Mouse (Mus musculus): ENCODE results near the gene Slc30a7. TPM values are rescaled to one million over a fixed set of nuclear protein-coding genes. Genes with fewer than 3 reads are reported as not detected.
"Not testable (repeated sequence)": the region's sequence is repeated elsewhere in the genome, so short reads cannot be mapped to it uniquely, and the experiment has no call there.

Slc30a7 gene
- polyA plus RNA-seq, 1 experiment from 2014 or later: 35.6 TPM

- no peak overlapping the region for H3K4me3 ChIP-seq (replicated peaks)
- H3K4me1 ChIP-seq (replicated peaks): no peaks in the 10 kb centered on the region
- H3K9ac ChIP-seq: no peak overlapping the region
- H3K36me3 ChIP-seq: 0 out of 2 replicates have a peak, but pooled peaks cover 2% of the 10 kb centered on the region
- 63% methylated on average over 4 of the region's 4 CpGs for WGBS
- no peak overlapping the region for H3K27ac ChIP-seq
- no peaks in the 10 kb centered on the region for H3K27me3 ChIP-seq (replicated peaks)
- no peaks in the 10 kb centered on the region for H3K9me3 ChIP-seq
- no peak overlapping the region for H3K4me2 ChIP-seq (replicated peaks)
- ATAC-seq: no peak
Observed at GRCm38 (mm10) chr3:115936734-115937599, 70.2 kb downstream of the Slc30a7 start.

- H3K4me1 ChIP-seq (replicated peaks): no peaks in the 10 kb centered on the region
- no peak overlapping the region for H3K27ac ChIP-seq
- 0 out of 2 replicates have a peak, but pooled peaks cover 2% of the 10 kb centered on the region for H3K36me3 ChIP-seq
- no peak for ATAC-seq
- H3K9ac ChIP-seq: no peak overlapping the region
- 78% methylated on average over 18 of the region's 18 CpGs for WGBS
- H3K27me3 ChIP-seq (replicated peaks): no peaks in the 10 kb centered on the region
- no peaks in the 10 kb centered on the region for H3K9me3 ChIP-seq
- H3K4me2 ChIP-seq (replicated peaks): no peak overlapping the region
- no peak overlapping the region for H3K4me3 ChIP-seq (replicated peaks)
Observed at GRCm38 (mm10) chr3:115933293-115934186, 73.7 kb downstream of the Slc30a7 start.

- no peaks in the 10 kb centered on the region for H3K4me1 ChIP-seq (replicated peaks)
- no peaks in the 10 kb centered on the region for H3K27me3 ChIP-seq (replicated peaks)
- no peak for ATAC-seq
- WGBS: 90% methylated on average over 6 of the region's 6 CpGs
- no peak overlapping the region for H3K4me3 ChIP-seq (replicated peaks)
- H3K9ac ChIP-seq: no peak overlapping the region
- H3K4me2 ChIP-seq (replicated peaks): no peak overlapping the region
- no peak overlapping the region for H3K27ac ChIP-seq
- no peaks in the 10 kb centered on the region for H3K9me3 ChIP-seq
- H3K36me3 ChIP-seq: 0 out of 2 replicates have a peak, but pooled peaks cover 2% of the 10 kb centered on the region
Observed at GRCm38 (mm10) chr3:115931701-115932100, 75.5 kb downstream of the Slc30a7 start.

- no peak overlapping the region for H3K27ac ChIP-seq
- 93% methylated on average over 8 of the region's 8 CpGs for WGBS
- H3K4me3 ChIP-seq (replicated peaks): no peak overlapping the region
- H3K4me1 ChIP-seq (replicated peaks): no peaks in the 10 kb centered on the region
- no peak for ATAC-seq
- no peak overlapping the region for H3K4me2 ChIP-seq (replicated peaks)
- peaks cover 2% of the 10 kb centered on the region; the same call in 1 of the 2 replicates for H3K36me3 ChIP-seq
- H3K27me3 ChIP-seq (replicated peaks): no peaks in the 10 kb centered on the region
- no peak overlapping the region for H3K9ac ChIP-seq
- no peaks in the 10 kb centered on the region for H3K9me3 ChIP-seq
Observed at GRCm38 (mm10) chr3:115926531-115926930, 80.7 kb downstream of the Slc30a7 start.

GRCm38 (mm10) chr3:115924401-115925190 lies 82.6 kb downstream of the Slc30a7 start:
- WGBS: 76% methylated on average over 4 of the region's 4 CpGs
- no peak overlapping the region for H3K27ac ChIP-seq
- ATAC-seq: peak; percentile 79

GRCm38 (mm10) chr3:115907406-115907805 lies 99.8 kb downstream of the Slc30a7 start:
- not testable (repeated sequence) for H3K27me3 ChIP-seq (replicated peaks); H3K36me3 ChIP-seq; H3K9me3 ChIP-seq; ATAC-seq; H3K9ac ChIP-seq; H3K4me2 ChIP-seq (replicated peaks); H3K27ac ChIP-seq; H3K4me1 ChIP-seq (replicated peaks); H3K4me3 ChIP-seq (replicated peaks)
- 98% methylated on average over 11 of the region's 11 CpGs for WGBS

More at GRCm38 (mm10) chr3:115924401-115925190, 82.6 kb downstream of the Slc30a7 start:
- Histone ChIP-seq H3K9ac (no peak overlapping the region), H3K4me3 (replicated peaks) (no peak overlapping the region), H3K27me3 (replicated peaks) (no peaks in the 10 kb centered on the region), H3K4me2 (replicated peaks) (no peak overlapping the region), H3K4me1 (replicated peaks) (no peaks in the 10 kb centered on the region), H3K9me3 (no peaks in the 10 kb centered on the region), H3K36me3 (peaks cover 2% of the 10 kb centered on the region; the same call in 1 of the 2 replicates)

- 96% methylated on average over 4 of the region's 4 CpGs for WGBS
- H3K4me2 ChIP-seq (replicated peaks): no peak overlapping the region
- no peak for ATAC-seq
Observed at GRCm38 (mm10) chr3:115905567-115905966, 101.6 kb downstream of the Slc30a7 start.

GRCm38 (mm10) chr3:115905067-115905466 lies 102.1 kb downstream of the Slc30a7 start:
- 95% methylated on average over 3 of the region's 3 CpGs for WGBS
- H3K4me2 ChIP-seq (replicated peaks): no peak overlapping the region
- H3K4me3 ChIP-seq (replicated peaks): no peak overlapping the region
- no peak overlapping the region for H3K27ac ChIP-seq
- no peaks in the 10 kb centered on the region for H3K36me3 ChIP-seq
- H3K4me1 ChIP-seq (replicated peaks): no peaks in the 10 kb centered on the region
- no peak overlapping the region for H3K9ac ChIP-seq
- no peak for ATAC-seq
- no peaks in the 10 kb centered on the region for H3K27me3 ChIP-seq (replicated peaks)
- H3K9me3 ChIP-seq: no peaks in the 10 kb centered on the region

More at GRCm38 (mm10) chr3:115905567-115905966, 101.6 kb downstream of the Slc30a7 start:
- Histone ChIP-seq H3K9me3 (no peaks in the 10 kb centered on the region), H3K9ac (no peak overlapping the region), H3K27me3 (replicated peaks) (no peaks in the 10 kb centered on the region), H3K4me1 (replicated peaks) (no peaks in the 10 kb centered on the region), H3K36me3 (no peaks in the 10 kb centered on the region), H3K4me3 (replicated peaks) (no peak overlapping the region), H3K27ac (no peak overlapping the region)

GRCm38 (mm10) chr3:115902301-115902956 lies 104.8 kb downstream of the Slc30a7 start:
- Histone ChIP-seq H3K36me3 (no peaks in the 10 kb centered on the region), H3K27me3 (replicated peaks) (no peaks in the 10 kb centered on the region), H3K4me2 (replicated peaks) (no peak overlapping the region), H3K9me3 (no peaks in the 10 kb centered on the region), H3K4me1 (replicated peaks) (no peaks in the 10 kb centered on the region), H3K4me3 (replicated peaks) (no peak overlapping the region), H3K9ac (no peak overlapping the region), H3K27ac (no peak overlapping the region)
- ATAC-seq: no peak
- WGBS: 86% methylated on average over 9 of the region's 9 CpGs

GRCm38 (mm10) chr3:115898354-115898948 lies 108.8 kb downstream of the Slc30a7 start:
- Histone ChIP-seq H3K27ac (no peak overlapping the region), H3K4me2 (replicated peaks) (no peak overlapping the region), H3K9me3 (no peaks in the 10 kb centered on the region), H3K36me3 (no peaks in the 10 kb centered on the region), H3K9ac (no peak overlapping the region), H3K27me3 (replicated peaks) (no peaks in the 10 kb centered on the region), H3K4me1 (replicated peaks) (no peaks in the 10 kb centered on the region), H3K4me3 (replicated peaks) (no peak overlapping the region)
- 85% methylated on average over 3 of the region's 3 CpGs for WGBS
- no peak for ATAC-seq

- Histone ChIP-seq H3K27me3 (replicated peaks) (no peaks in the 10 kb centered on the region), H3K27ac (no peak overlapping the region), H3K9ac (no peak overlapping the region), H3K4me3 (replicated peaks) (no peak overlapping the region), H3K4me1 (replicated peaks) (no peaks in the 10 kb centered on the region), H3K36me3 (no peaks in the 10 kb centered on the region), H3K4me2 (replicated peaks) (no peak overlapping the region), H3K9me3 (no peaks in the 10 kb centered on the region)
- no peak for ATAC-seq
- 83% methylated on average over 2 of the region's 2 CpGs for WGBS
Observed at GRCm38 (mm10) chr3:115893166-115893565, 114.0 kb downstream of the Slc30a7 start.

Data from intestine, embryonic 15.5 days (tissue).